Mouse (Mus musculus): ENCODE results near the gene Cux1.

DNA sequence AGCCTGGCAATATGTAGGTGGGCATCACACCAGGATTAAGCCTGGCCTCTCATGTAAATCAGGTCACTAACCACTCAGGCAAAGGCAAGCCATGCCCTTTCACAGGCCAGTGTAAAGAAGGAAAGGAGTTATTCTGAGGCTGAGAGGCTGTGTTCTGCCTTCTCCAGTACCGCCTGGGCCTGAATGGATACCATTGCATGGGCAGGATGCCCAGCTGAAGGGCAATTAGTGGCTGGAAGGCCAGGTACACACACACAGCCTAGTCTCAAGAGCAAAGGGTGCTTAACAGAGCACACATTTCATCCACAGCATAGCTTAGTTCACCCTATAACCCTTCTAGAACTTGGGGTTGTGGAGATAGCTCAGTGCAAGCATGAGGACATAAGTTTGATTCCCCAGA is 36.4 kb downstream of the Cux1 start:
- TF ChIP-seq CTCF (IDR thresholded peaks at IDR 0.05; ENCODE audit: insufficient read depth, low read depth, low read length) (no peak), POLR2A (IDR thresholded peaks at IDR 0.05; ENCODE audit: insufficient read depth, low read depth, low read length) (no peak)

Data from olfactory bulb, adult 2 months (tissue).